Mouse (Mus musculus) retina, postnatal 1 day (tissue): ENCODE data around the gene Gpd1.
"Not testable (repeated sequence)": the region's sequence is repeated elsewhere in the genome, so short reads cannot be mapped to it uniquely, and the experiment has no call there.

Experiments
- DNase-seq: peaks from one replicate; pipeline ENCODE4 v3.0.0-alpha.2; 2012

Gpd1 gene

GRCm38 (mm10) chr15:99723120-99723514 lies 5.8 kb downstream of the Gpd1 start:
- no peak for DNase-seq

DNA sequence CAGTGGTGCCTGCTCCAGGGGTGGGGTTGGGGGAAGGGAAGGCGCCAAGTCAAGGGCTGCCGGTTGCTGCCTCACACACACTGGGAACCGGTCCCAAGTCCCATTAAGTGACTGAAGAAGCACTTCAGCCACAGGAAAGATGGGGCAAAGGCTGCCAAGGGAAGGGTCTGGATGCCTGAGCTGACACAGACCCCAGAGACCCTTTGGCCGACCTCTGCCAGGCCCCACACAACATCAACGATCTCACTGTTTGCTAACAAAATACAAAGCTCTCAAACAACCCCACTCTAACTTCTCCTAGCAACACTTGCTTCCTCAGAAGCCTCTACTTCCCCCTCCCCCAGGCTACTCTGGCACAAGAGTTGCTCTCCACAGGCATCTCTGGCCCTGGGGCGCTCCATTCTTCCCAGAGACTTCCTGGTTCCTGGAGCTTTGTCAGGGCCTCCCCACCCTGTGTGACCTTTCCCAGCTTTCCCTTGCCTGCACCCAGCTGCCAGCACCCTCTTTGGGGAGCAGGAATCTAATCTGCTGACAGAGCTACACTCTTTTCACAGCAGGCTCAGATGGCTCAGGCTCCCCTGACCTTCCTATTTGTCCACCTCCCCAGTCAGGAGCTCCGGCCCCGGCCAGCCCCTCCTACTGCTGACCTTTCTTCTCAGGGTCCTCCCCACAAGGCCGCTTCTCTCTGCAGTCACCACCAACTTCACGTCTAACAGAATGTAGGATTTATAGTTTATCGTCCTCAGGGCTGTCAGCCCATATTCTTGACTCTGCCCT lies 6.4 kb downstream of the Gpd1 start:
- DNase-seq, result no peak

DNA sequence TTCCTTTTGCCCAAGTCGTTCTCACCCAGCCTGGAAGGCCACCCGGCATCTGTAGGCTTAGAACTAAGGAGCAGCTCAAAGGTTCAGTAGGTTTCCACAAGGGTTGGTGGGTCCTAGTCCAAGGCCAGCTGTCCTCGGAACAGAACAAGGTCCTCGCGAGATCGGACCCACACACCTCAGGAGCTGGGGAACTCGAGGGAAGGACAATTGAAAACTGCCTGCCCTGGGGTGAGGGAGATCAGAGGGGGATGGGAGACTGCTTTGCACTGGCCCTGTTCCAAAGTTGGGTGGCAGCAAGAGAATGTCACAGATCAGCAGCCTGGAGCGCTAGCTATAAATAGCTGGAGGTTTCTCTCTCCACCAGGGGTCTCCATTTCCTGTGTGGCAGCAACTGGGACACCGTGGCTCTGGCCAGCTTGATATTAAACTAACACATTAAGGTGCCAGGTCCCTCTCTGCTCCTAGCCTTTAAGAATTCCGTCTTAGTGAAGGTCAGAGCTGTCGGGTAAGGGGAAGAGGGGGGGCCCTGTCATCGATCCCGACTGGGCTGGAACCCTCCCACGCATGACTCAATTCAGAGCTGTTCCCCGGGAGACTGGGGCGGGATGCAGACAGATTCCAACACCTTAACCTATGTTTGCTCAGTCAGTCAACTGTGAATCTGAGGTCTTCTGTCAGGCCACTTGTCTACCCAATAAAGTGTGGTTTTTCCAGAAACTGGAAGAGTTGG lies 7.1 kb downstream of the Gpd1 start:
- DNase-seq, result peak; percentile 89

- DNase-seq, result peak; percentile 99
Observed at GRCm38 (mm10) chr15:99725341-99726155, 8.2 kb downstream of the Gpd1 start, which contains the start of gene Cox14. TSS of gene Cox14 (plus strand) at chr15:99725618.

- no peak for DNase-seq
Observed at GRCm38 (mm10) chr15:99726549-99726948, 9.2 kb downstream of the Gpd1 start.

DNA sequence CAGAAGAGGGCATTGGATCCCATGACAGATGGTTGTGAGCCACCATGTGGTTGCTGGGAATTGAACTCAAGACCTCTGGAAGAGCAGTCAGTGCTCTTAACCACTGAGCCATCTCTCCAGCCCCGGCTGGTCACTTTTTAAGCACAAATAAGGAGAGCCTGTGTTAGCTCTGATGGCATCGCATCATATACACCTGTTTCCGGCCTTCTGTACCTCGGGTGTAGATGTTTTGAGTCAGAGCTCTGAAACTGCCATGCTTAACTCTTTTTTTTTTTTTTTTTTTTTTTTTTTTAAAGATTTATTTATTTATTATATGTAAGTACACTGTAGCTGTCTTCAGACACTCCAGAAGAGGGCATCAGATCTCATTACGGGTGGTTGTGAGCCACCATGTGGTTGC lies 9.7 kb downstream of the Gpd1 start:
- DNase-seq, result not testable (repeated sequence)

DNA sequence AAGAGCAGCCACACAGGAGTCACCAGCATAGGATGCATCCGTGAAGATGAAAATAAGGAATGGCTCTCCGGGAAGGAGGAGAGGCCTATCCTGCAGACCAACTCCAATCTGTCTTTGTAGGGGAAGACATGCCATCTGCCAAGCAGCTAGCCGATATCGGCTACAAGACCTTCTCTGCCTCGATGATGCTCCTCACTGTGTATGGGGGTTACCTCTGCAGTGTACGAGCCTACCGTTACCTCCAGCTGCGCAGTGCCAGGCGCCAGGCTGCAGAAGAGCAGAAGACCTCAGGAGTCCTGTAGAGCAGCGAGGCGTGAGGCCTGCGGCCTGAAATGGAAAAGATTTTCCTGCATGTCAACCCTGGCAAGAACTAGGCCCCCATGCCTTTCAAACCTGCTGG lies 10.2 kb downstream of the Gpd1 start:
- no peak for DNase-seq

- no peak for DNase-seq
Observed at GRCm38 (mm10) chr15:99728211-99728610, 10.9 kb downstream of the Gpd1 start.

DNA sequence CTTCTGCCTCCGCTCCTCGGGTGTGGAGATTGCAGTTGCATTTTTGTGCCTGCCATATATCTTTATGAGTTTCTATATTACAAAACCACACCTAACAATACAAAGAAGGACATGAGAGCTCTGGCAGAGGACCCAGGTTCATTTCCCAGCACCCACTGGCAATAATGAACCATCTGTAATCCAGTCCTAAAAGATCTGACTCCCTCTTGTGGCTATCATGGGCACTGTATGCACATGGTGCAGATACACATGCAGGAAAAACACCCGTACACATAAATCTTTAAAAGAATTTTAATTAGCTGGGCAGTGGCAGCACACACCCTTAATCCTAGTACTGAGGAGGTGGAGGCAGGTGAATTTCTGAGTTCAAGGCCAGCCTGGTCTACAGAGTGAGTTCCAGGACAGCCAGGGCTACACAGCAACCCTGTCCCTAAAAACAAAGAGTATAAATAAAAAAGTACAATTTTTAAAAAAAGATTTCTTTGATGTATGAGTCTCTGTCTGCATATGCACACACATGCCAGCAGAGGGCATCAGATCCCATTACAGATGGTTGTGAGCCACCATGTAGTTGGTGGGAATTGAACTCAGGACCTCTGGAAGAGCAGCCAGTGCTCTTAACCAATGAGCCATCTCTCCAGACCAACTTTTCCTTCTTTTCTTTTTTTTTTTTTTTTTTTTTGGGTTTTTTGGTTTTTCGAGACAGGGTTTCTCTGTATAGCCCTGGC lies 11.9 kb downstream of the Gpd1 start:
- DNase-seq, result no peak

- DNase-seq, result no peak
Observed at GRCm38 (mm10) chr15:99731167-99731566, 13.9 kb downstream of the Gpd1 start.

DNA sequence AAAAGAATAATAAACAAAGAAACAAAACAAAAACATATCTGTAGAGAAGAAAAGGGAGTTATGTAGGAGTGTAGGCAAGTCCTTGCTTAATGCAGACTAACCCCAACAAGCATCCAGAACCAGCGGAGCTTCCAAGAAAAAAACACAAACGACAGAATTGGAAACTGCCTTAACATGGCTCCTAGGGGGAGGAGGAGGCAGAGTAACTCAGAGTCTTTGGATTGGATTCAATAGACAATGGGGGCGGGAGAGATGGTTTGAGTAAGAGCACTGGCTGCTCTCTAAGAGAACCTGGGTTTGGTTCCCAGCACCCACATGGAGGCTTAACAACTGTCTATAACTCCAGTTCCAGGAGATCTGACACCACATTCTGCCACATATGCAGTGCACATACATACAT lies 14.4 kb downstream of the Gpd1 start:
- DNase-seq, result no peak

DNA sequence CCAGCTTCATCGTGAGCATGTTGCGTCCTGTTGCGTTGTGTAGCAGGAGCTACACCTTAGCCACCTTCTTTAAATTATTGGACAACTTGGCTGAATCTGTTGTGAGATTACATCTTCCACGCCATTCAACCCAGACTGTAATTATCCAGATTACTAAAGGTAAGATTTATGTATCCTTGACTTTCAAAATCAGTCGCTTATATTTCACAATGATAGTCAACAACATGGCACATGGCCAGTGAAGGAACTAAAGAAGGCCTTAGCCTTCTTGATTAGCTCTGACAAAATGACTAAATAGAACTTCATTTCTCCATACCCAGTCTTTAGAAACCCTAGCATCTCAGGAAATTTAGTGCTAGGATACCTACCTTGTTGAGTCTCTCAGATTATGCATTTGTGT lies 15.9 kb downstream of the Gpd1 start:
- DNase-seq, result no peak

- no peak for DNase-seq
Observed at GRCm38 (mm10) chr15:99735631-99736030, 18.3 kb downstream of the Gpd1 start.

GRCm38 (mm10) chr15:99736675-99737074 lies 19.4 kb downstream of the Gpd1 start:
- no peak for DNase-seq

- DNase-seq, result no peak
Observed at GRCm38 (mm10) chr15:99740229-99740628, 22.9 kb downstream of the Gpd1 start.

GRCm38 (mm10) chr15:99754204-99754603 lies 36.9 kb downstream of the Gpd1 start:
- DNase-seq, result no peak

GRCm38 (mm10) chr15:99767467-99767866 lies 50.2 kb downstream of the Gpd1 start:
- no peak for DNase-seq

DNA sequence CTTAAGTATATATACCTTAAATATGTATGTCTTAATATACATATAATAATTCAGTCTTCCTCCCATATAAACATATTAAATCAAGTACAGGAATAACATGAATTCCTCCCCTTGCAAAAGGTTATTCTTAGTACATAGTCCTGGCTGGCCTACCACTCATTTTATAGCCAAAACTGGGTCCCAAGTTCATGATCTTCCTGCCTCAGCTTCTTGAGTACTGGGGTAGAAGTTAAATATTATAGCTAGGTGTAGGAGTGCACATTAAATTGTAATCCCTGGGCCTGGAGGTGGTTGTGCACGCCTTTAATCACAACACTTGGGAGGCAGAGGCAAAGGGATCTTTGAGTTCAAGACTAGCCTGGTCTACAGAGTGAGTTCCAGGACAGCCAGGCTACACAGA lies 51.4 kb downstream of the Gpd1 start:
- no peak for DNase-seq

- DNase-seq, result no peak
Observed at GRCm38 (mm10) chr15:99771004-99771500, 53.7 kb downstream of the Gpd1 start.

- no peak for DNase-seq
Observed at GRCm38 (mm10) chr15:99771601-99772276, 54.4 kb downstream of the Gpd1 start.

DNA sequence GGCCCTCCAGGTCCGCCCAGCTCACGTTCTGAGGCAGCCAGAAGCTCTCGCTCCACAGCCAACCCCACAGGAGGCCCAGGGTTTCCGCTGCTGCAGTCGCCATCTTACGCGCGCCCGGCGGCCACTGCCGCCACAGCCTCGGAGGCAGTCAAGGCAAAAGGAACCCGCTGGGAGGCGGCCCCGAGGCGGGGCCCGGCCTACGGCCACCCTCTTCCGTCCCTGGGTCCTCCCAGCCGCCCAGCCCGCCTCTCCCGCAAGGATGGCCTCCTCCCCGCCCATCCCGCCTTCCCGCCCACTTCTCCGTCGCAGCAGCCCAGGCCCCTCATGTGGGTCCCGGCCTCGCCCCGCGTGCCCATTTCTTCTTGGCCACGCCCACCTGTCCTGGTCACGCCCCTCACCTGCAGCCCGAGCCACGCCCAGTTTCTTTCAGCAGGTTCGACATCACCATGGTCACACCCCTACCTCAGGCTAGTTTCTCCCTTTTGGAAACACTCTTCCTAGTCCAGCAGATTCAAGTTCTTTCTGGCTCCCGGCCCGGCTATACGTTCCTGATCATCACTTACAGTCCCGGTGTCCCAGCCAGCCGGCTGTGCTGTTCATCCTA lies 55.1 kb downstream of the Gpd1 start:
- peak; percentile 89 for DNase-seq

DNA sequence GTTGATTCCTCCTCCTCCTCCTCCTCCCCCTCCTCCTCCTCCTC lies 55.4 kb downstream of the Gpd1 start, which contains the start of gene Cers5:
Gene Cers5, minus strand, starts transcription at position 5 of the 44 bp plus-strand sequence.
- DNase-seq, result not testable (repeated sequence)
